In genomic region chr13:68588352-68588751, GRCm38 (mm10) we compare ENCODE assay signal across 19 mouse cellular contexts. TPM values are rescaled to one million over a fixed set of nuclear protein-coding genes. Genes with fewer than 3 reads are reported as not detected.
"Had no signal": no experiment of that assay in that cellular context is flagged by ENCODE, and none has a peak within 500 bp of the region (broad histone marks: within the 10 kb centered on the region; RNA-seq: fewer than 3 reads in every experiment).

No protein-coding gene starts in this region.

- H3K4me2 ChIP-seq: liver, embryonic 15.5 days; midbrain, embryonic 12.5 days; midbrain, embryonic 15.5 days; neural tube, embryonic 12.5 days; neural tube, embryonic 15.5 days; stomach, embryonic 15.5 days had no signal

- H3K9ac ChIP-seq: liver, embryonic 15.5 days; midbrain, embryonic 12.5 days; midbrain, embryonic 15.5 days; neural tube, embryonic 12.5 days; neural tube, embryonic 15.5 days; stomach, embryonic 15.5 days had no signal

- H3K27me3 ChIP-seq: liver, embryonic 15.5 days; midbrain, embryonic 12.5 days; midbrain, embryonic 15.5 days; neural tube, embryonic 12.5 days; neural tube, embryonic 15.5 days; stomach, embryonic 15.5 days had no signal

- DNase-seq: kidney, adult 9 months; layer of hippocampus, adult 9-11 months; lung, adult 2 months; lung, postnatal 14 days; lung, postnatal 4 days; right cerebral cortex, adult 18-20 months; right cerebral cortex, postnatal 25 days; spleen, adult 18-20 months; thymus, postnatal 25 days had no signal

- H3K4me3 ChIP-seq: layer of hippocampus, adult 2 months; left cerebral cortex, adult 2 months; liver, embryonic 15.5 days; midbrain, embryonic 12.5 days; midbrain, embryonic 15.5 days; neural tube, embryonic 12.5 days; neural tube, embryonic 15.5 days; stomach, embryonic 15.5 days had no signal

- H3K9me3 ChIP-seq: liver, embryonic 15.5 days; midbrain, embryonic 12.5 days; midbrain, embryonic 15.5 days; neural tube, embryonic 12.5 days; neural tube, embryonic 15.5 days; stomach, embryonic 15.5 days had no signal

- H3K27ac ChIP-seq: layer of hippocampus, adult 2 months; left cerebral cortex, adult 2 months; liver, embryonic 15.5 days; midbrain, embryonic 12.5 days; midbrain, embryonic 15.5 days; neural tube, embryonic 12.5 days; neural tube, embryonic 15.5 days; stomach, embryonic 15.5 days had no signal

- H3K4me1 ChIP-seq: neural tube, embryonic 12.5 days; stomach, embryonic 15.5 days had no signal

- ATAC-seq: midbrain, embryonic 15.5 days had no signal

RNA-seq across cellular contexts. Expression of gene 1700001L19Rik, which starts 8.9 kb away (rescaled TPM):
- total RNA-seq: liver, adult 2 months; megakaryocyte, adult 5-6 weeks had no signal
- polyA plus RNA-seq: liver, adult 2 months; liver, embryonic 15.5 days had no signal
